Mouse (Mus musculus) lung, postnatal 10 days (tissue): ENCODE measurements around the gene Ptprd.

ENCODE experiments used
- DNase-seq: peaks from one replicate; pipeline ENCODE4 v3.0.0; 2021

The Ptprd gene

DNA sequence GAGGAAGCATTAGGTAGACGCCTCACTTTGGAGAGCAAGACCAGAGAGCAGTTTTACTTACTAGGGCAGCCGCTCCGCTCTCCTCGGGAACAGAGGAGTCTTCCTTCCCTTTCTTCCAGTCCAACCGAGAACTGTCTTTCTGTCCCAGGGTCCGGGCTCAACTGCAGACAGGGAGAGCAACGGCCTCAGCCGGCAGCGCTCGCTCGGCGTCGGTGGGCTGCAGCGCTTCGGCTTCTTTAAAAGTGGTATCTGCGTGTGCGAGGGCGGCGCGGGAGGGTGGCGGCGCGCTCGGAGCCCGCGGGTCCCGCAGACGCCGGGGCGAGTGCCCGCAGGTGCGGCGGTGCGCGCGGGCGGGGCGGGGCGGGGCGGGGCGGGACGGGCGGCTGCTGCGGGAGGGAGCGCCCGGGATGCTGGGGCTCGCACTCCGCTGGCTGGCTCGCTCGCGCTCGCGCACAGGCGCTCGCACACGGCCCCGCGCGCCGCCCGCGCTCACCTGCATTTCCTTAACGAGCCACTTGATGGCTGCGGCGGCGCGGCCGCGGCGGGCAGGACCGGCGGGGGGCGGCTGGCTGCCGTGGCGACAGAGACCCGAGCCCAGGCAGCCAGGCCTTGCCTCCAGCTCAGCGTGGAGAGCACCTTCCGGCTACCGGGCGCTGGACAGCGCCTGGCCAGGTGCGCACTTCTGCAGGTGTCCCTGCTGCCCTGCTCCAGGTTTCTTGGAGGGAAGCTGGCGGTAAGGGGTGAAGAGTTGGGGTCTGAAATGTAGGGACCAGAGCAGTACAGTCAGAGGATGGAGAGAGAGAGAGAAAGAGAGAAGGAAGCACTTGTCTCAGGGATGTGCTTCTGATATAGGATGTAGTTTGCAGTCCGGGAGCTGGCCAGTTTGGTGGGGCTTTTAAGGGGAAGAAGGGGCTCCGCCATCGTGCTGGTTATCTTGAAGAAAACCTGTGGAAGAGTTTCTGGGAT lies at the start of gene Ptprd:
Ptprd (minus strand) TSS at position 433 of the 966 bp plus-strand sequence.
- DNase-seq: no peak

DNA sequence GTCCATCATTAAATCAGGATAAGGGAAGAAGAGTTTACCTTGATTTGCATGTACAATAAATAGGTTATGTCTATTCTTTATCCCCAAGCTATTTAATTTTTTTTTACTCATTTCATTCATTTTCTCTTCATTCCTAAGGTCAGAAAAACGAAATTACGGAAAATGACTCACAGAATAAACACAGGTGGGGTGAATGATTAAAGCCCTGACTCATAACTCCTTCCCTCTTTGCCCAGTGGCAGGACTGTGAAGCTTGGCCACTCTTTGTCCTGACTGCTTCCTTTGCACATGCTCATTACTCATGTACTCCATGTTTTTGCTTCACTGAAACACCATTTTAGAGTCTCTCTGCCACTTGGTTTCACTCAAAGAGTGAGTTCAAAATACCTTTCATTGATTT lies 24.1 kb upstream of the Ptprd start:
- no peak for DNase-seq

DNA sequence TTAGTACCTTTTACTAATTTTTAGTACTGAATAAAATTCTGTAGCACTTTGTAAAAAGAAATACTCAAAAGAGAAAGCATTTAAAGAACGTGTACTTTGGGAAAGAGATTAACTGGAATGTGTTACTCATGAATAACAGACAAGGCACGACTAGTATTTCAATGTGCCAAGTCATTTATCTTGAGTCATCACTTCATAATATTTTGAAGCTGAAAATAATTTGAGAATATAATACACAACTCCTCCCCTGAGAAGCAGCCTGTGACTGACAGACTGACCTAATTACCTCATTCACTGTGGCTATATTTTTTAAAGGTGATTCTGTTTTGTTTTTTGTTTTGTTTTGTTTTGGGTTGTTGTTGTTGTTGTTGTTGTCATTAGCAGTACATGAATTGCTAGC lies 23.6 kb upstream of the Ptprd start:
- no peak for DNase-seq

DNA sequence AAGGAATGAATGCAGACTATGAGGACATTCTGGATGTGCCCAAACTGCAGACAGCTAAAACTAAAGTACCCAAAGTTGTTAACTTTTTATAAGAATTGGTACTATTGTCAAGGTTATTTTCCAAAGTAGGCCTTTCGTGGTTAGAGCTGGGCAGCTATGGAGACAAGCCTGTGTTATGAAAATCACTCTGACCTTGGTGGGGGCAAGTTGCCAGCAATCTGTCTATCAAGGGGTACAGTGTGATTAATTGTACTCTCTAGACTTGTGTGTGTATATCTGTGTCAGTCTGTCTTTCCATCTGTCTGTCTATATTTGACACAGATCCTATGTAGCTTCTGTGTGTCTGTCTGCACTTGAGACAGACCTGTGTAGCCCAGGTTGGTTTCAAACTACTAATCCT lies 22.9 kb upstream of the Ptprd start:
- no peak for DNase-seq

DNA sequence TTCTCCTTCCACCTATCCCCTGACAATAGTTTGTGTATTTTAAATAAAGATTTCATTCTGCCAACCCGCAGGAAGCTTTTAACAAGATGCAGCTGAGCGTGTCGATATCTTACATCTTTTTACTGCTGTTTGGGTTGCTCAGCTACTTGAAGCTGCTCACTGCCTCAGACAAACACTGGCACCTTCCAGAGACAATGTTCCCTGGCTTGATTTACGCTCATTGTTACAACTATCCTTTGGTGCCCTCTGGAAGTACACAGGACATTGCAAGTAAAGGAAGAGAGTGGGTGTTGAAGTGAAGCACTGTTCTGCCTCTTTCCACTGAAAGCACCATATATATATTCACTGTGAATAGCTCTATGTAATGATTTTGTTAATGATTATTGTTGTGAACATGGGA lies 2.2 kb upstream of the Ptprd start:
- no peak for DNase-seq

DNA sequence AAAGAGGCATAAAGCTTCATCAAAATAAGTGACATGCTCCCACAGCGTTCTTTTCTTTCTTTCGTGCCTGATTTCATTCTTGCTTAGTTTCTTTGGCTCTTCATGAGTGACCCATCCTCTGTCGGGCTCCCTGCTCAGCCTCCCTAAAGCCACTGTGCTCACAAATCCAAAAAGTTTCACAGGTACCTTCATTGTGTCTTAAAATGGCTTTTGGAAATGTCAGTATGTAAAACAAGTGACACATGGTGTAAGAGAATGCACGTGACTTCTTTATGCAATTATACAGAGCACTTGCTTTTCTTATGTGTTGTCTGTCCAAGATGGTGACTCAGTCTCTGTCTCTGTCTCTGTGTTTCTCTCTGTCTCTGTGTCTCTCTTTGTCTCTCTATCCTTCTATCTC lies 1.2 kb upstream of the Ptprd start:
- DNase-seq: no peak

DNA sequence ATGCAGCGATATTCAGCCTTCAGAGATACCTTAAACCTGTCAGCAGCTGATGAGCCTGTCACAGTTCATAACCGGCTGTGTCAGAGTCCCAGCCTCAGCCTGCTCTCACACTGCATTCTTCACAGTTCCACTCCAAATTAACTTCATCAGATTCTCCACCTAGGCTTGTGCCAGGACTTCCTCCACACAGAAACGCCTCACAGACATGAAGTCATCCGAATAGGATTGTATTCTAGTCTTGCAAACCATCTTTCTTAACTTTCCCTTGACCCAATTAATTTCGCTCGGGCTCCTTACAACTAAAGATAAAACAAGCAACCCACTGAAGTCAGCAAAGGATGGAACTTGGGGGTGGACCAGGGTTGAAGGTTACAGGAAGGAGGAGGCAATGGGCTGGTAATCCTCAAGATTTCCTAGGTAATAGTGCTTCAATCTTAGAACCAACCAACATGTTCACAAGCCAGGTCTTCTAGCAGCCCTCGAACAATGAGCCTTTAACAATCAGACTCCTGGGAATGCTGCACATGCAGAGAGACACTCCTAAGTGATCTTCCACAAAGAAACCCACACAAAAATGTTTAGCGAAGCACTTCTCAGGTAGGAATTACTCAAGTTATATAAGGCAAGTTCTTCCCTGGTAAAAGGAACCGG lies 758 bp downstream of the Ptprd start:
- no peak for DNase-seq

DNA sequence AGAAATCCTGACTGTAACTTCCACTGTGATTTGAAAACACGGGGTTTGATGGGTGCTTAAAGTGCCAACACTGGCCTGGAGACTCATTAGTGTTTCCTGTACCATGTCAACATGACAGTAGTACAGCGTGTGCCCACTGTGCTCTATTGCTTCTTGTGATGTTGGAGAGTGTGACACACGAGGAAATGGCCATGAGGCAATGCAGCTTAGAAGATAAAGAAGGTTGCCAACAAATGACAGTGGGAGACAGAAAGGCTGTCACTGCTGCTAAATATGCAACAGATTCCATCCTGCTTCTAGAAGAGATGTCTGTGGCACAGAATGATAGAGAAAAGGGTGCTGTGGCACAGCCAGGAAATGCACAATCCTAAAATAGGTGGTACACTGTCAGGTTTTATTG lies 6.7 kb downstream of the Ptprd start:
- no peak for DNase-seq

DNA sequence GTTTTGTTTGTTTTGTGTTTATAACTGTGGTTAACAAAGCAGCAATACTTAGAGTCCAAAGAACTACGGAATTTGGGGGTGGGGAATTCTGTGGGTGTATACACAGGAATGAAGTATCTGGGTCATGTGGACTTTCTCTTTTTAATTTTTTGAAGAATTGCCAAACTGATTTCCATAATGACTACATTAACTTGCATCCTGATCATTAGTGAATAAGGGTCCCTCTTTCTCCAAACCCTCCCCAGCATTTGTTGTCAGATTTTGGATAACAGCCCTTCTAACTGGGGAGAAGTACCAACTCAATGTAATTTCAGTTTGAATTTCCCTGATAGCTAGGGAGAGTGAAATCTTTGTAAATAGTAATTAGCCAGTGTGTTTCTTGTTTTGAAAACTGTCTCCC lies 43.3 kb downstream of the Ptprd start:
- no peak for DNase-seq

DNA sequence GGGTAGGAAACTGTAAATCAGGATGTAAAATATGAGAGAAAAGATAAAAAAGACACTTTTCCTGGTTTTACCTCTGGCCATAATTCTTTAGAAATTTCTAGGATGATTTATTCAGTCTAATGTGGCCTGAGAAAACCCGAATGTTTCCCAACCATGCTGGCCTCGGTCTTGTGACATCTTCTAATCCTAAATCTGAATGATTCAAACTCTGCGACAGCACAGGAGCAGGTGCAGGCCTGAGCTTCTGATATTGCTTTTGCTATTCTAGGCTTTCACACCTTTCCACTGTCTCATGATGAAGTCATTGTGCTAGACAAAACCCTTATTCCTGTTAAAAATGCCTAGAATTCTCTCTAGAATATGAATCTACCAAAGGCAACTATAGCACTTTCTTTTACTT lies 51.3 kb downstream of the Ptprd start:
- DNase-seq: no peak

DNA sequence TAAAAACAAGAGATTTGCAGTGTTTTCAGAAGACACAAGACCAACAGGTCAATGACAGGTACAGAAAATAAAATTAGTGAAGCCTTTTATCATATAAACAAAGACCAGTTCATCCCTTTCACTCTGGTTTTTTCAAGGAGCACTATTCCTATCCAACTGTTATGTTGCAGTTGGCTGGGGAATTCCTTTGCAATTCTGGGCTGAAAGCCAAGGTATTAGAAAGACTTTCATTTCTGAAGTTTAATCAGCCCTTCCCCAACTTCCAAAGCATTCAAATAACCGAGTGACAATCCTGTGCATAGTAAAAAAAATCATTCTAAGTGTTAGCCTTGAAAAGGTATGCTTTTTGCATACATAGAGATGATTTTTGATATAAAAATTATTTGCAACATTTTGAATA lies 61.2 kb downstream of the Ptprd start:
- no peak for DNase-seq

DNA sequence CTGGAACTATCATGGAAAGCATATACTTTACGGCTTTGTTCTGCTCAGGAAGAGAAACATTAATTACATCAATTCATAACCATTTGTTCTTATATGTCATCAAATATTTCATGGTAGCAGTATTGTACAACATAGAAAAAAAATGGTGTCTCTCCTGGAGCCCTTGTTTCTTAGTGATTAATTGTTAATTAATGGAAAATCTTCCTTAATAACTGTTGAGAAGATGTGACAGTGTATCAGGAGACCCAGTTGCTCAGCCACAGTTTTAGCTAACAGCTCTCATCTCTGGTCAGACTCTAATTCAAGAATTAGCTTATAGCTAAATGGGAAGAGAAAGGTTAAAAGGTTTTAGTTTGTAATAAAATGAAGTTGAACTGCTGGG lies 69.0 kb downstream of the Ptprd start:
- DNase-seq: no peak

DNA sequence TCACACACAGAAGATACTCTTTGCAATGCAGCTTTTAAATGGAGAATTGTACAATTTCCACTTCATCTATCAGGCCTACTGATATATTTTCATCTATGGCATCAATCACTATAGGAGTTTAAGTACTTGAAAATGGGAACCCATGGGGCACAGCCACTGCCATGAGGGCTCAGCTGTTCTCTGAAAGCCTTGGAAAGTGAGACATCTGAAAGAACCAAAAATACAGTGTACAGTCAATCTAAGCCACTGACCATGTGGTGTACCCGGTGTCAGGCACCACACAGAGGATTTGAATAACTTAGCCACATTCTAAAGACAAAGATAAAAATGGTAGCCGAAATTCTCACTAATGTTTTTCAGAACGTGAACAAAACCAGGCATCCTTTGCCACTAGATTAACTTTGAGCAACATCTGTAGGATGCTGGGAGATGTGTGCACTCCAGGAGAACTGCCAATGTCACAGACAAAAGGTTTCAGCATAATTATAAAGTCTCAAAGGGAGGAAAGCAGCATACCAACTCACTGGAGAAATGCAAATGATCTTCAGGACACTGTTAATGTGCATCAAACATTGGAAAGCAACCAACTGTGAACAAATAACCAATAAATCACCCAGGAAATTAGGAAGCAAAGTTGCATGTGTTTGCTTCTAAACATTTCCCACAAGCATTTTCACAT lies 69.5 kb downstream of the Ptprd start:
- no peak for DNase-seq

DNA sequence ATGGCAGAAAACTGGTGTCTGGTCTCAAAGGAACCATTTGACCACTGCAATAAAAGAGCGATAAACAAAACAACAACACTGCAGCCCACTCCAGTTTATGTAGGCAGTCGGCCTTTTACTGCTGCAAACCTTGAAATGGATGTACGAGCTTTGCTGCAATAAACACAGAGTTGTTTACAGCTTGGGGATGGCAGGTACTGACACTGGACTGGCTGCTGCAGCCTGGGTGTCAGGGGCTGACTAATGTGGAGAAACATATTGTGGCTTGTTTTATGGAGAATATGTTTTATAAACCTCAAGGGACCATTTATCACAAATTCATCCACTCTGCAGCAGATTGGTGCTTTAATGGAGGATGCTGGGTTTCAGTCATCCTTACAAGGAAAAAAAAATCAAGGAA lies 100.9 kb downstream of the Ptprd start:
- DNase-seq: no peak

DNA sequence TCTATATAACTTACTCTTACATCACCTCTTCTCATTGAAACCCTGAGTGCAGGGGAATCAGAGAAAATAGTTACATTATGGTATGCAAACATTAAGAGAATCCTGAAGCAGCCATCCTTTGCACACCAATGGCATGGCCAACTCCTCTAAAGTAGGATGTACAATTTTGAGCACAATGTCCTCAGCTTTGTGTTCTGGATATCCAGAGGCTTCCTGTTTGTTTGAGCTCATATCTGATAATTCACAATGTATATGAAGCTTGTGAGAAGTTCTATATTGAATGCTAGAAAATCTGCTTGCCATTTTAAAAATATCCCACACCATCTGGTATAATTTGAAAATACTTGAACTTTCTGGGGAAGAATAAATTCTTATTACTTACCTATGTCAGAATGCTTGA lies 114.2 kb downstream of the Ptprd start:
- DNase-seq: no peak

DNA sequence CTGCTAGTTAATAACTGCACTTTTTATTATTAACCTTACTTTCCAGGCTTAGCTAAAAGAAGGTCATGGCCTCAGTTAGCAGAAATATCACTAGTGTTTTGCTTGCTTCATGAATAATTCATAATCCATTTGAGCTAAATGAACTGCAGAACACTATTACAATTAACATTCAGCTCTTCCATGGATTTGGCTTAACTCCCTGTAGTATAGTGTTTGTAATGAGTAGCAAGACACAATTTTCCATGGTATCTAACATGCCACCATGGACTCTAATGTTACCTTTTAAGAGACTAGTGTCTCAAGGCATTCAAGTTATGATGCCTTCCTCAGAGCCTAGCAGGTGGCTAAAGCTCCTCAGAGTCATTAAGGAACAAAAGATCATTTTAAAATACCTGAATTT lies 129.0 kb downstream of the Ptprd start:
- no peak for DNase-seq

DNA sequence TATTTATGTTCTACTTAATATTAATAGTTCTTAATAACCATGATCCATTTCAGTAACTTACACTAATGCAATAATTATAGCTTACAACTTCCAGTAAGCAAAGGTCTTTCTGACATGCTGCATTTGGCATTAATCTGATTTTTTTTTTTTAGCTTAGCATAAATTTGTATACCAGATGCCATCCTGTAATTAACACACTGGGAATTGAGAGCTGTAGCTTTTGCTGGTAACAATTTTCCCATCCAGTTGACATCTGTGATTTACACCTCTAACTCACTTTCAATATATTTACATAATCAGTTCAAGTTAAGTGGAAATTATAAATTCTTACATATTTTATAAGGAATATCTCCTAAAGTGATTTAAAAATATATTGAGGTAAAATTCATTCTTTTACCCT lies 134.3 kb downstream of the Ptprd start:
- DNase-seq: no peak

DNA sequence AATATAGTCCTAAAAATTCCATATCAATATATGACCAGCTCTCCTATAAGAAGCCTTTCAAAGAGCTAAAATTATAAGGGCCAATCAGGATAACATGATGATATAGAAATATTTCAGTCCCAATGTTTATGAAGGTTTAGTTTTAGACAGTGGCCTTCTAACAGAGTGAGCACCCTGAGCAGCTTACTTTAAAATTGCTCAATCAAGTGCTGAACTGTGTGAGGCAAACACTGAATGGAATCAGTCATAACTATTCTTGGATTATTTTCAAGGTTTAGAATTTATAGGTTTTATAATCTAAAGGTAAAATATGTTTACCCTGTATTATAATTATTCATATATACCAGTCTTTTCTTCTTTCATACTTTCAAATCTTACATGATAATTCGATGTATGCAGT lies 134.7 kb downstream of the Ptprd start:
- no peak for DNase-seq

DNA sequence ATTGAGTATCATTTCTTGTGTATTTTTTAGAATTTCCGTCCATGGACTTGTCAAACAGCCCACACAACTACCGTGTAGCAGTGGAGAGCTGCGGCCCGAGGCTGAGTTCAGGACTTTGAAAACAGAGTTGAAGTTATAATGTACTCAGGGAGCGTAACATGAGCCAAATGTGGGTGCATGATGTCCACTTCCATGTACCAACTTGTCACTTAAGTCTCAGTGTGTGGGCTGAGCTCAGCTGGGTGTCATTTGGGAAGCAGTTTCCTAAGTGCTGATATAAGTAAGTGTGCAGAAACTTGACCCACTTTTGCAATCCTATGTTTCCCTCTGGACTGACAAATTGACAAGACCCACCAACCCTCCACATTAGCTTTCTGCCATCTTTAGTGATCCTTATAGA lies 173.4 kb downstream of the Ptprd start:
- no peak for DNase-seq

DNA sequence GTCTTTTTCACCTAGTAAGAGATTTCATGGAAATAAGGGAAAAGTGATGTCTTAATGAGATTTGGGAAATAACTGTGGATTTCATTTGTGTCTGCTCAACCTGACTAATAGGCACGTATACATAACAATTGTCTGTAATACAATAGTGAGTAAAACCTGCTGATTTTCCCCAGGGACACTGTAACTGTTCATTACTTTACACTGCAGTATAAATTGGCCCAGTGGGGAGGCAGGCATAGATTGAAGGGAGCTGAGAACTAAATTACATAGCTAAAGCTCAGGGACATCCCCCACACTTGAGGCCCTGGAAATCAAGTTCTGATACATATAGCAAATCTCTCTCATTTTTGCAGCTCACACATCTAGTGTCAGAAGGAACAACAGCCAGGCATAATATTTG lies 209.7 kb downstream of the Ptprd start:
- DNase-seq: no peak

DNA sequence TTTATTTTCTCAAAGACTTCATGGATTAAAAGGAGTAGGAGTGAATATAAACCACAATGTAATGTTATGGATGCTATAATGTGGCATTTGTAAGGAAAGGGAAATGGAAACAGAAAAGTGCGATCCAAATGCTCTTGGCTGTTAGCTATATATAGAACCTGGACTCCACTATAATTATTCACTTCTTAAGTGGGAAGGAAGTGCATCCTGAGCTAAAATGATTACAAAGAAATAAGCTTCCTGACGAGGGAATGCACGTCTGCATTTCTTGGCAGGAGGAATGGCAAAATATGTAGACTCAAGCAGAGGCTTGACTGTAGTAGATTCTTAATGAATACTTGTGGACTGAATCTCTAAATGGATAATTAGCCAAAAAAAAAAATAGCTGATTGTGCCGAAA lies 219.1 kb downstream of the Ptprd start:
- no peak for DNase-seq

DNA sequence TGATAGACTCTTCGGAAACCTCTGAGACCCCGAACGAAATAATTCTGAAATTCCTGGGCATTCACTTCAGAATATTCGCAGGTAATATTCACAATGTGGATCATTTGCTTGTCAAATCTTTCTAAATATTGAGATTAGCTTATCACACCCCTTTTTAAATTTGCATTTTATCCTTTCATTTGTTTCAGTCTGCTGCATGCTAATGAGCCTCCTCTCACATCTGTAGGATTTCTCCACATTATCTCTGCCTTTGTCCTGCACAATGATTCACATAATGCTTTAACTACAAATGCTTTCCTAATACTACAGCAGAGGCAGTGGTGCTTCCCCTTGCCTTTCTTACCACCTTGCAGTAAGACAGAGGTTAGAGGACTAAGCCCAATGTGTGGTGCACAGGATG lies 229.7 kb downstream of the Ptprd start:
- DNase-seq: no peak

DNA sequence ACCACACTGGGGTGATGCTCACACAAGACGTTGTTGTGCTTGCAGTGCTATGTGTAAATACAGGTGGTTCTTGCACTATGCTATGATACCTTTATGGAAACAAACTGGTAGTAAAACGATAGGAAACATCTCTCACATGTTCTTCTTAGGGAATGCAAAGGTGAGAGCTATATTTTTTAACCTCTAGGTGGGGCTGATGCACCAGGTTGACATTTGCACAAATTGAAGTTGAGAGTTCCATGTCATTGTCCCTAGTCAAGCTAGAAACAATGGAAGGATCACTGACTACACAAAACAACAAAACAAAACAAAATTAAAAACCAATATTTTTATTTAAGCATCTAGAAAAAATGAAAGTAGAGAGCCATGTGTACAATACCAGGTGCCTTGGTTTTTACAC lies 250.1 kb downstream of the Ptprd start:
- DNase-seq: no peak

DNA sequence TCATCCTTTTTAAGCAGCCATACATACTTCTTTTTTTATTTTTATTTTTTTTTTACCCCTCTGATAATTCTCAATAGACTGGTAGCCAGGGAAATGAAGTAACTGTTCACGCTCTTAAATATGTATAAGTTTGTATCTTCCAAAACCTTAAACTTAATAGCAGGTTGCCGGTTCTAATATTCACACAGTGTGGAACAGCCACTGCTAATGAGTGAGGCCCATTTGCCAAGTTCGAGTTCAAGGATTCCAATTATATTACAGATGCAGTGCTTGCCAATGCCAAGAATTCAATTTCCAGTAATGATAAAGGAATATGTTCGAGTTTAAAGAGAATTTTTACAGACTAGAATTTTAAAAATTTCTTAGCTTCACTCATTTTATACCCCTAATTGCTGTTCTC lies 322.3 kb downstream of the Ptprd start:
- DNase-seq: no peak
